Mouse (Mus musculus): ENCODE measurements at regions not wholly inside any gene's neighbourhood (a gene's known extent, or its start where the extent isn't known, plus 50 kb on each side); places are given as distances from the start of the nearest gene placed in this dataset.

GRCm38 (mm10) chr10:19463800-19464199 lies 107.5 kb downstream of the Olig3 start:
- peaks cover 4% of the 10 kb centered on the region; the same call in 1 of the 2 replicates for H3K4me1 ChIP-seq (ENCODE audit: insufficient read depth, low read length)
- no peak overlapping the region for H3K4me2 ChIP-seq (ENCODE audit: low read depth, low read length)
- no peak overlapping the region for H3K4me3 ChIP-seq (ENCODE audit: low read length)
- H3K36me3 ChIP-seq (ENCODE audit: insufficient read depth, low read length), result no peaks in the 10 kb centered on the region
- no peak overlapping the region for H3K27ac ChIP-seq
- ATAC-seq (no peak), DNase-seq (ENCODE audit: low spot score) (no peak)
- H3K9me3 ChIP-seq (ENCODE audit: low read length), result no peaks in the 10 kb centered on the region
- WGBS, result 74% methylated on average over 3 of the region's 3 CpGs
- no peak overlapping the region for H3K9ac ChIP-seq (replicated peaks; ENCODE audit: low read length)
- no peak for TF ChIP-seq CTCF (IDR thresholded peaks at IDR 0.05; ENCODE audit: low read depth)
- no peaks in the 10 kb centered on the region; the same call in 1 of the 2 replicates for H3K27me3 ChIP-seq (ENCODE audit: insufficient read depth, low read length)

- TF ChIP-seq CTCF (IDR thresholded peaks at IDR 0.05; ENCODE audit: low read depth), result no peak
- Histone ChIP-seq H3K27ac (no peak overlapping the region), H3K9me3 (ENCODE audit: low read length) (no peaks in the 10 kb centered on the region), H3K4me2 (ENCODE audit: low read depth, low read length) (no peak overlapping the region), H3K9ac (replicated peaks; ENCODE audit: low read length) (no peak overlapping the region), H3K27me3 (ENCODE audit: insufficient read depth, low read length) (no peaks in the 10 kb centered on the region; the same call in 1 of the 2 replicates), H3K4me3 (ENCODE audit: low read length) (no peak overlapping the region), H3K4me1 (ENCODE audit: insufficient read depth, low read length) (peaks cover 4% of the 10 kb centered on the region; the same call in 1 of the 2 replicates), H3K36me3 (ENCODE audit: insufficient read depth, low read length) (no peaks in the 10 kb centered on the region)
- 0 out of 2 replicates have a peak, but pooled peaks have one; percentile 21 for ATAC-seq
- DNase-seq (ENCODE audit: low spot score), result peak; percentile 23
- WGBS, result 25% methylated on average over 5 of the region's 5 CpGs
These were observed 108.2 kb downstream of the Olig3 start for GRCm38 (mm10) chr10:19464504-19464903.

GRCm38 (mm10) chr10:19471349-19472040 lies 115.2 kb downstream of the Olig3 start:
- H3K9me3 ChIP-seq (ENCODE audit: low read length), result no peaks in the 10 kb centered on the region
- no peak overlapping the region for H3K27ac ChIP-seq
- TF ChIP-seq CTCF (IDR thresholded peaks at IDR 0.05; ENCODE audit: low read depth), result no peak
- 64% methylated on average over 9 of the region's 9 CpGs for WGBS
- H3K4me2 ChIP-seq (ENCODE audit: low read depth, low read length), result no peak overlapping the region
- ATAC-seq, result no peak
- H3K4me1 ChIP-seq (ENCODE audit: insufficient read depth, low read length), result no peaks in the 10 kb centered on the region
- no peaks in the 10 kb centered on the region for H3K36me3 ChIP-seq (ENCODE audit: insufficient read depth, low read length)
- H3K4me3 ChIP-seq (ENCODE audit: low read length), result no peak overlapping the region
- no peak for DNase-seq (ENCODE audit: low spot score)
- 0 out of 2 replicates have a peak, but pooled peaks cover 6% of the 10 kb centered on the region for H3K27me3 ChIP-seq (ENCODE audit: insufficient read depth, low read length)
- no peak overlapping the region for H3K9ac ChIP-seq (replicated peaks; ENCODE audit: low read length)

- WGBS, result 49% methylated on average over 6 of the region's 6 CpGs
- Histone ChIP-seq H3K36me3 (ENCODE audit: insufficient read depth, low read length) (no peaks in the 10 kb centered on the region), H3K9me3 (ENCODE audit: low read length) (no peaks in the 10 kb centered on the region), H3K4me2 (ENCODE audit: low read depth, low read length) (no peak overlapping the region), H3K4me3 (ENCODE audit: low read length) (no peak overlapping the region), H3K27ac (no peak overlapping the region), H3K9ac (replicated peaks; ENCODE audit: low read length) (no peak overlapping the region), H3K27me3 (ENCODE audit: insufficient read depth, low read length) (0 out of 2 replicates have a peak, but pooled peaks cover 6% of the 10 kb centered on the region), H3K4me1 (ENCODE audit: insufficient read depth, low read length) (no peaks in the 10 kb centered on the region)
- ATAC-seq, result no peak
- DNase-seq (ENCODE audit: low spot score), result no peak
- no peak for TF ChIP-seq CTCF (IDR thresholded peaks at IDR 0.05; ENCODE audit: low read depth)
These were observed 115.7 kb downstream of the Olig3 start for GRCm38 (mm10) chr10:19472066-19472465.

- Histone ChIP-seq H3K27ac (no peak overlapping the region), H3K4me2 (ENCODE audit: low read depth, low read length) (no peak overlapping the region), H3K27me3 (ENCODE audit: insufficient read depth, low read length) (0 out of 2 replicates have a peak, but pooled peaks cover 6% of the 10 kb centered on the region), H3K9me3 (ENCODE audit: low read length) (no peaks in the 10 kb centered on the region), H3K4me1 (ENCODE audit: insufficient read depth, low read length) (no peaks in the 10 kb centered on the region), H3K36me3 (ENCODE audit: insufficient read depth, low read length) (no peaks in the 10 kb centered on the region), H3K4me3 (ENCODE audit: low read length) (no peak overlapping the region), H3K9ac (replicated peaks; ENCODE audit: low read length) (no peak overlapping the region)
- TF ChIP-seq CTCF (IDR thresholded peaks at IDR 0.05; ENCODE audit: low read depth), result no peak
- DNase-seq (ENCODE audit: low spot score) (no peak), ATAC-seq (no peak)
- 75% methylated on average over 3 of the region's 3 CpGs for WGBS
These were observed 116.7 kb downstream of the Olig3 start for GRCm38 (mm10) chr10:19472949-19473535.

GRCm38 (mm10) chr10:19485537-19486135 lies 106.1 kb upstream of the Ifngr1 start:
- Histone ChIP-seq H3K9me3 (ENCODE audit: low read length) (no peaks in the 10 kb centered on the region), H3K4me2 (ENCODE audit: low read depth, low read length) (no peak overlapping the region), H3K9ac (replicated peaks; ENCODE audit: low read length) (no peak overlapping the region), H3K27me3 (ENCODE audit: insufficient read depth, low read length) (peaks cover 39% of the 10 kb centered on the region), H3K27ac (no peak overlapping the region), H3K4me1 (ENCODE audit: insufficient read depth, low read length) (no peaks in the 10 kb centered on the region), H3K4me3 (ENCODE audit: low read length) (no peak overlapping the region), H3K36me3 (ENCODE audit: insufficient read depth, low read length) (no peaks in the 10 kb centered on the region)
- WGBS, result 19% methylated on average over 15 of the region's 15 CpGs
- TF ChIP-seq CTCF (IDR thresholded peaks at IDR 0.05; ENCODE audit: low read depth), result no peak
- no peak for DNase-seq (ENCODE audit: low spot score)
- no peak for ATAC-seq
